Mouse (Mus musculus) cerebellum, adult 2 months (tissue): Measurements from ENCODE around the gene Mlph.

ENCODE experiments used
- CTCF ChIP-seq: fragments of 200-500 bp; IDR thresholded peaks from 2 replicates; pipeline ENCODE4 v1.5.1; 2011; ENCODE audit warnings: low read depth, mild to moderate bottlenecking, control low read depth, low read length, moderate library complexity, borderline replicate concordance; ENCODE audit not compliant: insufficient read depth
- POLR2A ChIP-seq: fragments of 200-500 bp; IDR thresholded peaks from 2 replicates; pipeline ENCODE4 v1.6.1; 2011; ENCODE audit warnings: low read length, control low read depth, borderline replicate concordance; ENCODE audit not compliant: insufficient read depth

DNA sequence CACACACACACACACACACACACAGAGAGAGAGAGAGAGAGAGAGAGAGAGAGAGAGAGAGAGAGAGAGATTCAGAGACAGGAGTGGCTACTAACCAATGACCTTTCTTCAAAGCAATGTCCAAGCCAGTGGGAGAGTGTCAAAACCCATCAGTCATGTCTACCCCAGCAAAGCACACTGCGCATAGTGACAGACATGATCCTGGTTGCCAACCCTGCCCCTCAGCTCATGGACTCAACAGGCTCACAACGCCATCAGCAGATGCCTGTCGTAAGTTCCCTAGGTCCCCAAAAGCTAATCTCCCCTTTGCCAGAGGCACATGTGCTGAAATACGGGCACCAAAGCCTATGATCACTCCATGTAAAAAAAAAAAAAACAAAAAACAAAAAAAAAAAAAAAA, 18.6 kb upstream of the Mlph start:
- TF ChIP-seq CTCF (no peak), POLR2A (no peak)
